Mouse (Mus musculus) brain, embryonic 14.5 days (tissue): ENCODE data around the gene Zbtb39.

ENCODE experiments used
- CTCF ChIP-seq: fragments of 200-500 bp; IDR thresholded peaks from 2 replicates; pipeline ENCODE4 v1.5.1; 2012; ENCODE audit warnings: inconsistent platforms, mild to moderate bottlenecking, moderate library complexity, borderline replicate concordance; ENCODE audit not compliant: insufficient read depth, insufficient read length; ENCODE audit errors: extremely low read depth
- POLR2A ChIP-seq: fragments of 200-500 bp; IDR thresholded peaks from 2 replicates; pipeline ENCODE4 v1.6.1; 2012; ENCODE audit warnings: mild to moderate bottlenecking, inconsistent platforms, borderline replicate concordance; ENCODE audit not compliant: poor library complexity, insufficient read depth, insufficient read length, severe bottlenecking; ENCODE audit errors: extremely low read depth

- TF ChIP-seq POLR2A (no peak), CTCF (no peak)
Observed at GRCm38 (mm10) chr10:127751548-127751947, 12.2 kb downstream of the Zbtb39 start, which contains the start of gene Gpr182.
